Mouse (Mus musculus): Measurements from ENCODE around the gene Zfp949.

- TF ChIP-seq CTCF (IDR thresholded peaks at IDR 0.05) (no peak), POLR2A (IDR thresholded peaks at IDR 0.05; ENCODE audit: insufficient read depth, low read depth, low read length) (no peak), EP300 (IDR thresholded peaks at IDR 0.05; ENCODE audit: insufficient read depth, low read depth, low read length) (no peak)
Observed at GRCm38 (mm10) chr9:88520122-88520848, 27.5 kb upstream of the Zfp949 start.

Data from heart, adult 2 months (tissue).